Mouse (Mus musculus) hindbrain, embryonic 14.5 days (tissue): ENCODE data around the gene Opalin. TPM values are rescaled to one million over a fixed set of nuclear protein-coding genes. Genes with fewer than 3 reads are reported as not detected.

Source experiments
- ATAC-seq: fragments of 200-750 bp; cut with Nextera tagmentation; 2 replicates; pipeline ENCODE4 v1.8.0; 2017; ENCODE audit warnings: moderate number of reproducible peaks, mild to moderate bottlenecking, moderate TSS enrichment, moderate library complexity; ENCODE audit not compliant: low FRiP score
- DNase-seq: peaks from one replicate; pipeline ENCODE4 v3.0.0-alpha.2; 2015; ENCODE audit warnings: low spot score
- H3K27ac ChIP-seq: fragments of 300-500 bp; sonication (generic); 2 replicates; pipeline ENCODE4 v1.5.1; 2014; ENCODE audit warnings: mild to moderate bottlenecking, moderate library complexity
- H3K27me3 ChIP-seq: fragments of 300-500 bp; sonication (generic); 2 replicates; pipeline ENCODE4 v1.6.1; 2014; ENCODE audit warnings: mild to moderate bottlenecking, low read length, mixed read lengths; ENCODE audit not compliant: control insufficient read depth, insufficient read depth
- H3K36me3 ChIP-seq: fragments of 300-500 bp; sonication (generic); replicated peaks from 2 replicates; pipeline ENCODE4 v1.6.1; 2014; ENCODE audit not compliant: control insufficient read depth, insufficient read depth
- H3K4me1 ChIP-seq: fragments of 300-500 bp; sonication (generic); replicated peaks from 2 replicates; pipeline ENCODE4 v1.6.1; 2014; ENCODE audit warnings: antibody characterized with exemption, low read length, mixed read lengths; ENCODE audit not compliant: control insufficient read depth, insufficient read depth
- H3K4me2 ChIP-seq: fragments of 300-500 bp; sonication (generic); replicated peaks from 2 replicates; pipeline ENCODE4 v1.6.1; 2014; ENCODE audit warnings: mild to moderate bottlenecking, moderate library complexity
- H3K4me3 ChIP-seq: fragments of 300-500 bp; sonication (generic); replicated peaks from 2 replicates; pipeline ENCODE4 v1.5.1; 2014; ENCODE audit warnings: mild to moderate bottlenecking, low read length
- H3K9ac ChIP-seq: fragments of 300-500 bp; sonication (generic); 2 replicates; pipeline ENCODE4 v1.6.1; 2014
- H3K9me3 ChIP-seq: fragments of 300-500 bp; sonication (generic); 2 replicates; pipeline ENCODE4 v1.6.1; 2016; ENCODE audit warnings: low read length; ENCODE audit not compliant: control insufficient read depth
- WGBS: fragments of 180-500 bp; shearing (Covaris S2); extraction: QIAGEN DNeasy Blood & Tissue Kit; methylation state at CpG from one replicate; pipeline ENCODE4 v1.1.7; 2014; 5-methylcytosine and 5-hydroxymethylcytosine counted together
- polyA plus RNA-seq: library from polyadenylated mRNA; unstranded; fragments of >200 nt; fragmentation: Nextera tagmentation; extraction: Ambion mirVana; gene quantifications from 2 replicates; pipeline ENCODE4 v1.2.1, GENCODE M21; 2014

Opalin gene
- polyA plus RNA-seq, 1 experiment from 2014 or later: not detected

- Histone ChIP-seq H3K27ac (no peak overlapping the region), H3K27me3 (no peaks in the 10 kb centered on the region), H3K4me2 (no peak overlapping the region), H3K9ac (no peak overlapping the region), H3K36me3 (no peaks in the 10 kb centered on the region), H3K9me3 (no peaks in the 10 kb centered on the region), H3K4me1 (no peaks in the 10 kb centered on the region), H3K4me3 (no peak overlapping the region)
- ATAC-seq (no peak), DNase-seq (no peak)
- WGBS: 94% methylated on average over 3 of the region's 3 CpGs
These were observed 28.7 kb downstream of the Opalin start for GRCm38 (mm10) chr19:41048187-41048559.

GRCm38 (mm10) chr19:41047437-41048186, 29.3 kb downstream of the Opalin start:
- no peak overlapping the region for H3K9ac ChIP-seq
- no peaks in the 10 kb centered on the region for H3K4me1 ChIP-seq
- H3K36me3 ChIP-seq: no peaks in the 10 kb centered on the region
- ATAC-seq: no peak
- WGBS: 80% methylated on average over 9 of the region's 9 CpGs
- no peak overlapping the region for H3K4me3 ChIP-seq
- no peaks in the 10 kb centered on the region for H3K9me3 ChIP-seq
- no peaks in the 10 kb centered on the region for H3K27me3 ChIP-seq
- no peak overlapping the region for H3K4me2 ChIP-seq
- H3K27ac ChIP-seq: no peak overlapping the region
- peak; percentile 26 for DNase-seq

DNA sequence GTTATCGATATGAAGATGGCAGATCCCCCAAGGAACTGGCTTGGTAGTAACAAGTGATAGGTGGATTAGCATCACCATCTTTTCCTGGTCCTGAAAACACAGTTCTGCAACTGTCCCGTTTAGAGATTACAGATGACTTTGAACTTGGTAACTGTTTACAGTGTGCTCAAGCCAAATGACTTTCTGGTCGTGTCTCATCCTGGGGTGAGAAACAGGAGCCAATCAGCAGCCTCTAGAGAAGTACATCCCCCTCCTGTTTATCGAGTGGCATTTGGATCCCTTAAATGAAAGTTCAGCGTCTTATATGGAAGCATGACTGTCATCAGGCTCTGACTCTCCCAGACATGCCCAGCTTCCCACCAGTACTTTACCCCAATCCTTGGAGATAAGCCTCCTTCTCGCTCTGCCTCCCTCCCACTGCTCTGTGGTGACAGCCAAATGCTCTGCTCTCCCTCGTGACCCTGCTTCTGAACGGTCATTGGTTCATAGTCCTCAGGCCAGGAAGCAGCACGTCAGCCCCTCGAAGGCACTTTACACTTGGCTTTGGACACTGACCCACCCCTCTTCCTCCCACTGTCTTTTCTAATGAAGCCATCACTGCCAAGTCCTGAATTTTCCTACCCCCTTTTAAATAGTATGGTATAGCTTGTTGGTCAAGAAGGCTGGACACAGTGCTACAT, 31.7 kb downstream of the Opalin start:
- Histone ChIP-seq H3K27ac (no peak overlapping the region), H3K9me3 (no peaks in the 10 kb centered on the region), H3K9ac (no peak overlapping the region), H3K4me1 (no peaks in the 10 kb centered on the region), H3K4me2 (no peak overlapping the region), H3K27me3 (no peaks in the 10 kb centered on the region), H3K36me3 (no peaks in the 10 kb centered on the region), H3K4me3 (no peak overlapping the region)
- ATAC-seq: no peak
- no peak for DNase-seq
- WGBS: 68% methylated on average over 10 of the region's 10 CpGs

GRCm38 (mm10) chr19:41039110-41039509, 37.8 kb downstream of the Opalin start:
- Histone ChIP-seq H3K27ac (no peak overlapping the region), H3K9me3 (no peaks in the 10 kb centered on the region), H3K4me3 (no peak overlapping the region), H3K27me3 (no peaks in the 10 kb centered on the region), H3K36me3 (no peaks in the 10 kb centered on the region), H3K9ac (no peak overlapping the region), H3K4me2 (no peak overlapping the region), H3K4me1 (no peaks in the 10 kb centered on the region)
- DNase-seq (no peak), ATAC-seq (no peak)
- 91% methylated on average over 7 of the region's 7 CpGs for WGBS

DNA sequence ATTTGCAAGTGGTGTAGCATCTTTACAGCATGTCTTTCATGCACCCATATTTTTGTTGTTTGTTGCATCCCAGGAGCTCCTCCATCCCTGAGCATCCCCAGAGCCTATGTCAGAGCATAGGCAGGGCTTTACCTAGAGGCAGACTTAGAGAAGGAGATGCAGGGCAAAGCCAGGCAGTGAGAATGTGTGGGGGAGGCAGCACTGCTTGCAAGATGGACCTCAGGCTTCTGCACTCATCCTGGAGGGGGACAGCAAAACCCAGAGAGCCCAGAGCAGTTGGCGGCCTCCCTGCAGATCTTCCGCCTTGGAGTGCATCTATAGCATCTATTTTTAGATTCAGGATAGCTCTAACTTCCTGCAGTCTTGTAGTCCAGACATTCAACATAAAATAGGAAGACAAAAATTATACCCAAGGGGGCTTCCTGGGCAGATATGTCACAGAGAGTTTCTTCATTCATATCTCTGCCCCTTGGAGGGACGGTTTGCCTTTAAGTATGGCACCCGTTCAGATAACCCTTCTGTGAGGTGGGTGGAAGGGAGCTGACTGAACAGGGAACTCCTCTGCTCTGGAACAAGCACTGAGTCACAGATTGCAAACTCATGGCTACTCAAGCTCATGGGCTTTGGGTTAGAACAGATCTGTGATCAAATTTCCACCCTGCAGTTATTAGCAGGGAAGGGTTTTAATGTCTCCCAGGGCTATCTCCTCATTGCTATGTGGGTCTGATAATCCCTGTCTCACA, 40.9 kb downstream of the Opalin start:
- 84% methylated on average over 4 of the region's 4 CpGs for WGBS
- H3K4me1 ChIP-seq: no peaks in the 10 kb centered on the region
- no peaks in the 10 kb centered on the region for H3K9me3 ChIP-seq
- ATAC-seq: no peak
- H3K9ac ChIP-seq: no peak overlapping the region
- no peak for DNase-seq
- H3K4me2 ChIP-seq: no peak overlapping the region
- no peak overlapping the region for H3K27ac ChIP-seq
- H3K36me3 ChIP-seq: no peaks in the 10 kb centered on the region
- H3K4me3 ChIP-seq: no peak overlapping the region
- no peaks in the 10 kb centered on the region for H3K27me3 ChIP-seq

DNA sequence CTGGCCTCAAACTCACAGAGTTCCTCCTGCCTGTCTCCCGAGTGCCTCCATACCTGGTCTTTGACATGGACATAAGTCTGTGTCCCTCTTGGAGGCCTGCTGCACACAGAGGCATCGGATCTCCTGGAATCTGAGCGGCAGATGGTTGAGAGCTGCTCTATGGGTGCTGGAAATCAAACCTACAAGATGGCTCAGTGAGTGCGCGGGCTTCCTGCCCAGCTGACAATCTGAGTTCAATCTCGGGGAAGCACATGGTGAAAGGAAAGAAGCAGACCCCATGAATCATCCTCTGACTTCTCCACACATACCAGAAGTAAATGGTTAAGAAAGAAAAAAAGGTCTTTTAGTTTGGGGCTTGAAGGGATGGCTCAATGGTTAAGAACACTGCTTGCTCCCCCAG, 45.0 kb downstream of the Opalin start:
- 86% methylated on average over 6 of the region's 6 CpGs for WGBS

DNA sequence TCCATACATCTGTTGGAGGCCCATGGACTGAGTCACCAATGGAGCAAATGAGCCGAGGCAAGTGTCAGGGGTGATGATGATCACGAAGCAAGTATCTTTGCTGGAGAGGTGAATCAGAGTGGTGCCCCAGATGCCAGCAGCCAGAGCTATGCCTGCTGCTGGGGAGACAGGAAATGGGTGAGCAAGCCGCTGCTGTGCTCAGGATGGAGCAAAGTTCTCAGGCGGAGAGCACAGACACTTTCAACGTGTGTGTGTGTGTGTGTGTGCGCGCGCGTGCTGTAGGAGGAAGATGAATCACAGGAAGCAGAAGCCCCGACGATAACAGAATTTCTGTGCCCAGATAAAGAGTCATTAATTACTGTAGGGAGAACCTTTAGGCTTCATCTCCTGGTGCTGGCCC, 45.9 kb downstream of the Opalin start:
- H3K9me3 ChIP-seq: no peaks in the 10 kb centered on the region
- H3K36me3 ChIP-seq: no peaks in the 10 kb centered on the region
- no peak overlapping the region for H3K27ac ChIP-seq
- no peak overlapping the region for H3K4me2 ChIP-seq
- no peaks in the 10 kb centered on the region for H3K4me1 ChIP-seq
- no peak overlapping the region for H3K9ac ChIP-seq
- DNase-seq (no peak), ATAC-seq (no peak)
- WGBS: 81% methylated on average over 11 of the region's 11 CpGs
- no peak overlapping the region for H3K4me3 ChIP-seq
- no peaks in the 10 kb centered on the region for H3K27me3 ChIP-seq

More for the DNA sequence above, 45.0 kb downstream of the Opalin start:
- Histone ChIP-seq H3K4me2 (no peak overlapping the region), H3K4me1 (no peaks in the 10 kb centered on the region), H3K4me3 (no peak overlapping the region), H3K9ac (no peak overlapping the region), H3K27ac (no peak overlapping the region), H3K36me3 (no peaks in the 10 kb centered on the region), H3K9me3 (no peaks in the 10 kb centered on the region), H3K27me3 (no peaks in the 10 kb centered on the region)
- no peak for DNase-seq
- no peak for ATAC-seq

- Histone ChIP-seq H3K4me2 (no peak overlapping the region), H3K9me3 (no peaks in the 10 kb centered on the region), H3K27me3 (no peaks in the 10 kb centered on the region), H3K4me1 (no peaks in the 10 kb centered on the region), H3K36me3 (no peaks in the 10 kb centered on the region), H3K27ac (no peak overlapping the region), H3K4me3 (no peak overlapping the region), H3K9ac (no peak overlapping the region)
- no peak for DNase-seq
- WGBS: 32% methylated on average over 6 of the region's 6 CpGs
- no peak for ATAC-seq
These were observed 46.8 kb downstream of the Opalin start for GRCm38 (mm10) chr19:41030161-41030560.

- H3K4me1 ChIP-seq: no peaks in the 10 kb centered on the region
- no peaks in the 10 kb centered on the region for H3K36me3 ChIP-seq
- no peak within 1 kb of the TSS for H3K4me2 ChIP-seq
- DNase-seq: no peak
- H3K9me3 ChIP-seq: no peaks in the 10 kb centered on the region
- 89% methylated on average over 6 of the region's 6 CpGs for WGBS
- no peak for ATAC-seq
- no peaks in the 10 kb centered on the region for H3K27me3 ChIP-seq
- H3K9ac ChIP-seq: no peak within 1 kb of the TSS
- H3K27ac ChIP-seq: no peak within 1 kb of the TSS
- H3K4me3 ChIP-seq: no peak within 1 kb of the TSS
These were observed 47.7 kb downstream of the Opalin start, which contains the start of gene Dntt for GRCm38 (mm10) chr19:41029219-41029618. Dntt (plus strand) TSS chr19:41029275.
